Mouse (Mus musculus) olfactory bulb, adult 2 months (tissue): ENCODE data around the gene Samd4.

ENCODE experiments used
- CTCF ChIP-seq: fragments of 200-500 bp; IDR thresholded peaks from 2 replicates; pipeline ENCODE4 v1.5.1; 2012; ENCODE audit warnings: low read depth, mild to moderate bottlenecking, low read length, moderate library complexity; ENCODE audit not compliant: insufficient read depth
- POLR2A ChIP-seq: fragments of 200-500 bp; IDR thresholded peaks from 2 replicates; pipeline ENCODE4 v1.6.1; 2012; ENCODE audit warnings: mild to moderate bottlenecking, low read depth, low read length, moderate library complexity; ENCODE audit not compliant: insufficient read depth

- TF ChIP-seq POLR2A = no peak
- TF ChIP-seq CTCF = no peak
Observed at GRCm38 (mm10) chr14:46893961-46894360, 11.3 kb downstream of the Samd4 start.
